Mouse (Mus musculus) cerebellum, adult 2 months (tissue): ENCODE results near the gene Acap1.

Source experiments
- CTCF ChIP-seq: fragments of 200-500 bp; IDR thresholded peaks from 2 replicates; pipeline ENCODE4 v1.5.1; 2011; ENCODE audit warnings: low read depth, mild to moderate bottlenecking, control low read depth, low read length, moderate library complexity, borderline replicate concordance; ENCODE audit not compliant: insufficient read depth
- POLR2A ChIP-seq: fragments of 200-500 bp; IDR thresholded peaks from 2 replicates; pipeline ENCODE4 v1.6.1; 2011; ENCODE audit warnings: low read length, control low read depth, borderline replicate concordance; ENCODE audit not compliant: insufficient read depth

- no peak for TF ChIP-seq POLR2A
- peak; percentile 42; the same call in 1 of the 2 replicates for TF ChIP-seq CTCF
Observed at GRCm38 (mm10) chr11:69855347-69855746, 40.0 kb downstream of the Acap1 start.
